Mouse (Mus musculus): ENCODE results near the gene Ddi2.
A peak's percentile ranks its signal among the peaks of the same experiment; 100 is the strongest.

The Ddi2 gene

DNA sequence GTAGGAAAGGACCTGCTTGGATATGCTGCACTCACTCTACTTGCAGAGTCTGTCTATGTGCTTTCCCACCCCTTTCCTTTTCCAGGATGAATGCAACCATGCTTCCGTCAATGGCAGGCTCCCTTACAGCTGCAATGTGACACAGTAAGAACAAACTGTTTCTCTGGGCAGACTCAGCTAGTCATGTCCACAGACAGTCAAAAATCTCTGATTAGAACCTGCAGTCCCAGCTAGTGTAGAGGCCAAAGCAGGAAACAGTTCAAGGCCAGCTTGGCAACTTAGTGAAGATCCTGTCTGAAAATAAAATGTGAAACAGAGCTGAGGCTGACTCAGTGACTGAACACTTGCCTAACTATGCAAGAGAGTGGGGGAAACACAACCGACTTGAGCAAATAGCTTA lies 18.6 kb downstream of the Ddi2 start:
- DNase-seq (ENCODE audit: low spot score in 2 of 2), result no peak

DNA sequence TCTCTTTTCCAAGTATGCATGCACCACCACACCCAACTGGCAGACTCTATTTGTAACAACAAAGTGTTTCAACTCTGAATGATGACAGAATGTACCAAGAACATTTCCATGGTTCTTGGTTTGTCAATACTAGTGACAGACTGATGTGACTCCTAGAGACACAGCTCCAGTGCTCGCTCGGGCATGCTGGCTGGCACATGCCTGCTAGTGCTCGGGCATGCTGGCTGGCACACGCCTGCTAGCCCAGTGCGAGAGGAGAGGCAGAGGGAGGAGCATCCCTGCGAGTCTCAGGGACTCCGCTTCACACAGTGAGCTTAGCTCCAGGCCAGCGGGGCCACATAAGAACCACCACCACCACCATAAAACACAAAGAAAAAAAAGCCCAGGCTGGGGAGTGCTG lies 28.5 kb downstream of the Ddi2 start:
- no peak for DNase-seq (ENCODE audit: low spot score in 2 of 2)

DNA sequence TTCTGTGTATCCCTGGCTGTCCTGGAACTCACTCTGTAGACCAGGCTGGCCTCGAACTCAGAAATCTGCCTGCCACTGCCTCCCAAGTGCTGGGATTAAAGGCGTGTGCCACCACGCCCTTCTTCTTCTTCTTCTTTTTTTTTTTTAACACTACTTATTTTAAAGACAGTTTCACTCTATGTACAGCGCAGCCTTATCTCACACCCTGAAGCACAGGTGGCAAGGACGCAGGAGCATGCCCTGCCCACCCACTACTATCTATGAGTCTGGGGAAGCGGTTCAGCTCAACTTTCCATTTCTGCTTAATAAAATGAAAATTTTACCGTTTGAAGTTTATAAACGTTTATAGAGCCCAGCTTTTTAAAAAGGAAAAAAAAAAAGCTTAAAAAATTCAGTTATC lies 34.7 kb downstream of the Ddi2 start:
- no peak for DNase-seq (ENCODE audit: low spot score in 2 of 2)

DNA sequence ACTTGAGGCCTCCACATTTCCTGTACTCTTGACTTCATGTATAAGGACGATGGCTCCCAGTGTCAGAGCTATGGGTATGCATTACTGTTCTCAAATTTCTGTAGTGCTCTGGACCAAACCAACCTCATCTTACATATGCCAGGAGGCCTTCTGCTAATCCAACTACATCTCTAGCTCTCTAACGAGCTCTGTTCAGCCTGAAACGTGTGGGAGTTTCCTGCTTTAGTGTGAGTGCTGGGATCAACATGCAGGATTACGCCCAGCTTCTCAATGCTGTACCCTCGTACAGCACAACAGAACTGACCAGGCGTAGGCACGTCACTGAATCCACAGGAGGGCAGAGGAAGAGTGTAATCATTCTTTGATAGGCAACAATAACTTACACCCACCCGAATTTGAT lies 36.7 kb downstream of the Ddi2 start:
- no peak for DNase-seq (ENCODE audit: low spot score in 2 of 2)

DNA sequence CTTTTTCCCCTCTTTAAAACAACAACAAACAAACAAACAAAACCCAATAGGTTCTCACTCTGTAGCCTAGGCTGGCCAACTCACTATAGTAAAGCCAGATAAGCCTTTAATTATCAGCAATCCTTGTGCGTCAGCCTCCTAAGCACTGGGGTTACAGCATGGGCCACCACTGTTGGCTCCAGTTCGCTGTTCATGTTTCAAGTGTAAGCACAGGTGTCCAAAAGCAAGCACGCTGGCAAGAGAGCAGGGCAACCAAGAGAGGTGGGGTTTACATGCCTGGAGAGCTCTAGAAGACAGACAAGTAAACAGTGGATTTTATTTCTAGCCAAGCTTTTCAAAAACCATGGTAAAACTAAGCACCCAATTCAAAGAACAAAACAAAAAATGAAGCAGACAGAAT lies 37.1 kb downstream of the Ddi2 start:
- DNase-seq (ENCODE audit: low spot score in 2 of 2), result no peak

DNA sequence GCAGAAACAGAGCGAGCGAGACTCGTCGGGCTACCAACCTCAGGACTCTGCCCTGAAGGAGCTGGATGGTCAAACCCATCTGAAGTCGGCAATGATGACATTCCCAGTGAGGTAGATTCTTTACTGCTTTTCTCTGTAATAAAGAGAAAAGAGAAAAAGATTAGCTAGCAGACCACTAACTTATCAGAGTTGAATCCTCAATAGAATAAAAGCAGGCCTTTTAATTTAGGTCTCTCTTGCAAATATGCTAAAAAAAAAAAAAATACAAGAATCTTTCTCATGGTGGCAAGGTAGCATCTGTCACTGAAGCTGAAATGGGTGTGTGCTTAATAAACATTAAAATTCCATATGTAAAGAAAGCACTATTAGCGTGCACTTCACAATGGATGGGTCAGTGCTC lies 37.7 kb downstream of the Ddi2 start, which contains the start of gene Rsc1a1:
TSS of gene Rsc1a1 (minus strand) at position 101 of the 400 bp plus-strand sequence.
- no peak for DNase-seq (ENCODE audit: low spot score in 2 of 2)

DNA sequence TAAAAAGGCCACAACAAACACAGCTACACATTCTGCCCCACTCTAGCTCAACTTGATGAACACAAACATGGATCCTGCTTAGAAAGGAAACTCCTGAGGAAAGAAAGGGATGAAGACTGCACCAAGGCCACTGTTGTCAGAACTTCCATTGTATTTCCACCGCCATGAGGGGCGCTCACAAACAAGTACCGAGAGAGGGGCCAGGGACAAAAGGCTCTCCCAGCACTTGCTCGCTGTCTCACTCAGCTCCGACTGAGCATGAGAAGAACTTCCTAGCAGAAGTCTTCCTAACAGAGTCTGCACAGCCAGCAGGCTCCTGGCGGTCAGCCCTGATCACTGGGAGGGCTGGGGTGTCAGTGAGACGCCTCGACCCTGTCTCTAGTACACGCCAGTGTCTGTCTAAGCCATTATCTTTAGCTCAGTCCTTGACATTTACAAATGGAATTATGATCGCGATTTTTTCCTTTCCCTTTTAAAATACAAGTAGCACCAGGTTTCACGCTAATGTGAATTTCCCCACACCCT lies 40.5 kb downstream of the Ddi2 start:
- DNase-seq (ENCODE audit: low spot score in 2 of 2), result no peak

DNA sequence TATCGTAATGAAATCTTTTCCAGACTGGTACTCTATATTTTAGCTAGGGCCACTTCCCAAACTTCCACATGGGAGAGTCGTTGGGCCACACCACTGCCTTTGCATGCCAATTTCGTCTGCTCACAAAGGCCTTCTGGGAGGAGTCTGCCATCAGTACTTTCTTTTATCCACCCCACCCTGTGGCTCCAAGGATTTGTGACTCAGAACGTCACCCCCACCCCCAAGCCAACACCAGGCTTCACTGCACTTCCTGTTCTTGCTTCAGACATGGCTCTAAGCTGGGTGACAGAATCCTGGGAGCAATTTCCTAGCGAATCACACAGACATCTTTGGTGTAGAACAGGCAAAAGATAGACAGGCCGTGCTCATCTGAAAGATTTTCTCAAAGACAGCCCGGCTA lies 41.5 kb downstream of the Ddi2 start:
- DNase-seq (ENCODE audit: low spot score in 2 of 2), result no peak

DNA sequence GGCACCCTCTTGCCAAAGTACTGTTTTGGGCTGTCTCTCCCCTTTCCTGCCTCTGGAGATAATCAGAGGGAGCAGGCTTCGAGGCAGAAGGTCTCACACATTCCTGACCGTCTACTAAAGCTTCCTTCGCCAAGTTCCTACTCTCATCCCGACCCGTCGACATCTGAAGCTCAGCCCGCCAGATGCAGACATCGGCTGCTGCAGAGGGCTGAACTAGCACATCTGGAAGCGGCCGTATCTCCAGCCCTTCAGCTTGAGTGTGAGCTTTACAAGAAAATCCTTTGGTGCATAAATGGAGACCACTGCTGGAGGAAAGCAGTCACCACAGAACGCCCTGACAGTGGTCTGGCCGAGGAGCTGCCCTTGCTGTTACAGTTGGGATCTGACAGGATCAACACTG lies 42.3 kb downstream of the Ddi2 start:
- no peak for DNase-seq (ENCODE audit: low spot score in 2 of 2)

DNA sequence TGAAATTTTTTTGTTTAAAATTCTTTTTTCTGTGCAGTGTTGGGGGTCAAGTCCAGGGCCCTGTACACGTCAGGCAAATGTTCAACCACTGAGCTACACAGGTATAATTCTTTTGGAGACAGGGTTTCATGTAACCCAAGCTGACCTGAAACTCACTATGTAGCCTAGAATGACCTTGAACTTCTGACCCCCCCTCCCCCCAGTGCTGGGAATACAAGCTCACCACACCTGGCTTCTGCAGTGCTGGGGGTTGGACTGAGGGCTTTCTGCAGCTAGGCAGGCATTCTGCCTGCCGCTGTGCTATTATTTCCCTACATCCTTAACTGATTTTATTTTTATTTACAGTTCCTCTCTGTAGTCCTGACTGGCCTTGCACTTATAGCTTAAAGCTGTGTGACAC lies 44.2 kb downstream of the Ddi2 start:
- no peak for DNase-seq (ENCODE audit: low spot score in 2 of 2)

DNA sequence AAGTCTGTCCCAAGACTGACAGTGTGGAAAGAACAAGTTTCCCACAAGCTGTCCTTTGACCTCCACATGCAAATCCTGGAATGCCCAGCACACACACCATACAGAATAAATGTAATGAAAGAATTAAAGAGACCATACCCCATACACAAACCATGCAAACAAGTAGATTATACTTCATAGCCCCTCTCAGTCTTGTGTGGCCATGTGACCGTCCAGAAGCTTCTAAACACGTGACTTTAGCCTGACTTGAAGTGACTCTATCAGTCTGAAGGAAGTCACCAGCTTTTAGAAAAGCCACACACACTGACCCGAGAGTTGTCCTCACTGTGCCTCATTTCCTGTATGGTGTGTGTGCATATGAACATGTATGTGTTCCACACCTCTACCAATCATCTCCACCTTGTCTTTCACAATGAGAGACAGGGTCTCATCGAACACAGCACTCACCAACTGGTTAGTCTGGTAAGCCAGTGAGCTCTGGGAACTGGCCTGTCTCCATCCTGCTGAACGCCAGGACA lies 46.7 kb downstream of the Ddi2 start:
- no peak for DNase-seq (ENCODE audit: low spot score in 2 of 2)

DNA sequence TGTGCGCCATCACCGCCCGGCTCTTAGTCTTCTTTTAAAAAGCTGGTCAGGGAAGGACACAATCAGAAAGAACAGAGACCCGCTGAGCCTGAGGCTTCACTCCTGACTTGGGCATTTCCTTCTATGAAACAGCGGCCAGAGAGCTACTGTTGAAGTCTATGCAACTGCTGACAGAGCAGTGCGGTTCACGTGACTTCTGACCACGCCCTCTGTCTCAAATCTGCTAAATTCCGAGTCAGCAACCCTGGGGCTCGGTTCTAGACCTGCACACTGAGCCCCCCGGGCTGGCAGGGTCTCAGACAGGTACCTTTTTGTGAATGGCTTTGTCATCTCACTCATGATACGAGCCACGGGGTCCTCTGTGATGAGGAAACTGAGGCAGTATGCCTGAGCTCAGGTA lies 50.9 kb downstream of the Ddi2 start:
- DNase-seq (ENCODE audit: low spot score in 2 of 2), result no peak

DNA sequence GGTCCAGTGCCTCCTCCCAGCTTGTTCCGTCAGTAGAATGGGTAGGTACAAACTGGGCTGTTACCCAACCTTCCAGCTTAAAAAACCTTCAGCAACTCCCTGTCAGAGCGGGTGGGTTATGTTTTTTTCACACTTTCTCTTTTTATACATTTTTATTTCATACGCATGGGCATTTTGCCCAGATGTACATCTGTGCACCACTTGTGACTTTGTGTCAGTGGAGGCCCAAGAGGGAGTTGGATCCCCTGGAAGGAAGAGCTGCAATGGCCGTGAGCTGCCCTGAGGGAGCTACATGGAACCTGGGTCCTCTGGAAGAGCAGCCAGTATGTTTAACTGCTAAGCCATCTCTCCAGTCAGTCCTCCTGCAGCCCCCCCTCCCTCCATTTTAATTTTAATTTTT lies 51.8 kb downstream of the Ddi2 start:
- DNase-seq (ENCODE audit: low spot score in 2 of 2), result no peak

DNA sequence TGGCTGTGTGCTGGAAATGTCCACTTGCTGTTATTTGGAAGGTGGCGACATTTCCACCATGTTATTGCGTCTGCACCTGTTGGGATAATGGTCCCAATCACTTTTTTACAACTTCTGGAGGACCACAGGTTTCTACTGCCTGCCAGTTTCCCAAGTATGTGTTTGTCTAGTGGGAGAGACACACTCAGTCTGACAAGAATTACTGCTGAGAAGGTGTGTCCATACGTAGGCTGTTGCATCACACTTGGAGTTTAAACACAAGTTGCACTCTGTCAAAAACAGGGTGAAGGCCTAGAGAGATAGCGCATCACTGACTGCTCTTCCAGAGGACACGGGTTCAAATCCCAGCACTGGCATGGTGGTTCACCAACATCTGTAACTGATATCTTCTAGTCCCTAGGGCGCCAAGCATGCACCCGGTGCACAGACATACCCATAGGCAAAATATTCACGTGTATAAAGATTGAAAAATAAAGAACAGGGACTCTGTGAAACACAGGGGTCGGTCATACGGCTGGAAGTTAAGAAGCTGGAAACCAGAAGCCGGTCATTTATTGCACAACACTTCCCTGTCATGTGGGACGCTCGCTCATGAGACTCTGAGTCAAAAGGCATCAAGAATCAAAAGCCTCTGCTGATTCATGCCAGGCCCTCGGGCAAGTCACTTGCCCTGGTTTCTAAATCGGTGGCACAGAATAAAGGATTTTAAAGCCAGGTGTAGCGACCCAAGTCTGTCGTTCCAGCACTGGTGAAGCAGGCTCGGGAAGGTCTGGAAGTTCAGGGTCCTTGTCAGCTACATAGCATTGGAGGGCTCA lies 53.1 kb downstream of the Ddi2 start:
- DNase-seq (ENCODE audit: low spot score in 2 of 2), result no peak

DNA sequence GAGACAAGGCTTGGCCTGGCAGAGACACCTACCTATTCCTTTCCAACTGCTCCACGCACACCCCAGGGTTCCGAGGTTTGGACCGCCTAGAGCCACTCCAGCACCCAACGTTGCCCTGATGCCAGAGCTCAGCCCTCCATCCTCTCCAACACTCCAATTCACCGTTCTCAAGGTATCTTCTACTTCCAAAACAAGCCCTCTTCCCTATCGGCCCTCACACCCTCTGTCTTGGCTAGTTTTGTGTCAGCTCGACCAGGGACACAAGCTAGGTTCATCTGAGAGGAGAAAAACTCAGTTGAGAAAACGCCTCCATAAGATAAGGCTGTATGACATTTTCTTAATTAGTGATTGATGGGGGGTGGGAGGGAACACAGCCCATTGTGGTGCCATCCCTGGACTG lies 58.4 kb downstream of the Ddi2 start, which contains the start of gene Plekhm2:
TSS of gene Plekhm2 (minus strand) at position 101 of the 400 bp plus-strand sequence.
- no peak for DNase-seq (ENCODE audit: low spot score in 2 of 2)

DNA sequence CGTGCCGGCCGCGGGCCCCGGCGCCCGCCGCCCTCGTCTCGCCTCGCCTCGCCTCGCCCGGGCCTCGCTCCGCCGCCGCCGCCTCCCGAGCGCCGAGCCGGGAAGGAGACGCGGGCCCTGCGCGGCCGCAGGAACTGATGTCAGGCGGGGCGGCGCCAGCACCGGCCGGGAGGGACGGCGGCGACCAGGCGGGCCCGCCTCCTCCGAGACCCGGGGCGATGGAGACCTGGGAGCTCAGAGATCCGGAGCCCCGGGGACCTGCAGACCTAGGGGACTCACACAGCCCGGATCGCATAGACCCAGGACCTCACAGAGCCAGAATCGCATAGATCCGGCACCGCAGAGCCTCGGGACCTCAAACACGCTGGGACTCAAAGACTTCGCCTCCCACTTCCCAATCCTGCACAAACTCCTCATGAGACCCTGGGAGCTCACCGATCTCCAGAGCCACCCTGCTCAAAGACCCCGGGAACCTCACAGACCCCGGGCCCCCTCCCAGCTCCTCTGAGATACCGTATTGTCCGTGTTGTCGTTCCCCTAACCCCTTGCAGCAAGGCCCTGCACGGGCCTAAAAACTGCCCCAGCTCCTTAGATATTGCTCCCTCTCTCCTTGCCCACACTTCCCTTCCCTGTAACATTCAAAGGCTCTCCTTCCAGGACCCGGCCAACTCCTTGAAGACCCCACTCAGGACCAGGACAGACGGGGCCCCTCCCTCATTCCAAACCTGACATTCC lies 59.0 kb downstream of the Ddi2 start:
- DNase-seq (ENCODE audit: low spot score in 2 of 2), result peak; percentile 41 to 55

DNA sequence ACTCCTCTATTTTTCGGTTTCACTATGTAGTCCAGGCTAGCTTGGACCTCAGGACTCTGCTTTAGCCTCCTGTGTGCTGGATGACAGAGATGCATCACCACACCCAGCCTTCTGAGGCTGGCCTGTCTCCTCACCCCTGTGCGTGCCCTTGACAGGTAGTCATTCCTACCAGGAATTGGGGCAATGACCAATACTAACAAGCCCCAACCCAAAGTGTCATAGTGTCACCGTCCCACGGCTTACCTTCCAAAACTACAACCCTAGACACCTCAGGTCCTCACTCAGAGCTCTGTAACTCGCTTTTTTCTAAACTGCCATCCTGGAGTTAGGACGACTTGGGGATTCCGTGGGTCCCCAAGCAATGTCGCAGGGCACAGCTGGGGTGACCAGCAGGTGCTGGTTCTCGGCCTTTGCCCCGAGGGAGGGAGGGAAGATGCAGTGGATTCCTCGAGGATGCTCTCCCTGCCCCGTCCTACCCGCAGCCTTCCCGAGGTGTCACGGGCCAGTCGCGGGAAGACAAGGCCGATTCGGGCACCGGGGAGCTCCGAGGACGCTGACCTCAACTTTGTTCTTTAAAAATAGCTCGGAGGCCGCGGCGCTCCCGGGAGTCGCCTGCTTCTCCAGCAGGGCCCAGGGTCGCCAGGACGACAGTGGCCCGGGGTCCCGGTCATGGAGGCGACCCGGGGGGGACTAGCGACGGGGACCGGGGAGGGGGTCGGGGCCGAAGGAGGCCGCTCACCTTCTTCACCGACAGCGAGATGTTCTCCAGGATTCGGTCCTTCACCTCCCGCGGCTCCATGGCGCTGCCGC lies 59.9 kb downstream of the Ddi2 start:
- DNase-seq (ENCODE audit: low spot score in 2 of 2), result no peak

DNA sequence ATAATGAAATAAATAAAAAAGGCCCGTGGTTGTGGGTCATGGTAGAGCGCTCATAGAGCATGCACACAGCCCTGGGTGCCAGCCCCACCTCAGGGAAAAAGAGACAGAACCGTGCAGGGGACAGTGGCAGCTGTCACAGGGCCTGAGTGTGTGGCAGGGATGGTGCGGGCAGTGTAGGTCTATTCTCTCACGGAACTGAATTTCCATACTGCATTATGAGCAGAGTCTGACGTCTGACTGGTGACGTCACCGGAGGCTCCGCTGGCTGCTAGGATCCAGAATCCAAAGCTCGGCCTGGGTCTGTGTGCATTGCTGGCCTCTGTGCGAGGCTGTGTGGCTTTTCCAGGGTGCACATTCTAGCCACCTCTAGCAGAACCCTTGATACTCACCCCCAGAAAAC lies 62.3 kb downstream of the Ddi2 start:
- DNase-seq (ENCODE audit: low spot score in 2 of 2), result no peak

DNA sequence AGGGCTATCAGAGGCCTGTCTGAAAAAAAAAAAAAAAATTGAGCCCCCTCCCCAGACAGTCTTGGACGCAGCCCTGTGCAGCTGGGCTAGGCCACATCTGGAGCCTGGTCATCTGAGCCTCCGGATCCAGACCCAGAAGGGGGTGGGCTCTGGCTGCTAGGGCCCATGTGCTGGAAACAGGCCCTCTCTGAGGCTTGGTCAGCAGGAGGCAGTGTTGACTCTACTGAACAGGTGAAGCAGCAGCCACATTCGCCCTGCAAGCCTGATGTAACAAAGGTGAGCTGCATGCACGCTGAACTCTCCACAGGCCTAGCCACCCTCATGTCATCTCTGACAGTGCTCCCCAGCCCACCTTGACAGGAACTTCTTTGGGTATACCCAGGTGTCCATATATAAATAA lies 63.5 kb downstream of the Ddi2 start:
- DNase-seq (ENCODE audit: low spot score in 2 of 2), result no peak

DNA sequence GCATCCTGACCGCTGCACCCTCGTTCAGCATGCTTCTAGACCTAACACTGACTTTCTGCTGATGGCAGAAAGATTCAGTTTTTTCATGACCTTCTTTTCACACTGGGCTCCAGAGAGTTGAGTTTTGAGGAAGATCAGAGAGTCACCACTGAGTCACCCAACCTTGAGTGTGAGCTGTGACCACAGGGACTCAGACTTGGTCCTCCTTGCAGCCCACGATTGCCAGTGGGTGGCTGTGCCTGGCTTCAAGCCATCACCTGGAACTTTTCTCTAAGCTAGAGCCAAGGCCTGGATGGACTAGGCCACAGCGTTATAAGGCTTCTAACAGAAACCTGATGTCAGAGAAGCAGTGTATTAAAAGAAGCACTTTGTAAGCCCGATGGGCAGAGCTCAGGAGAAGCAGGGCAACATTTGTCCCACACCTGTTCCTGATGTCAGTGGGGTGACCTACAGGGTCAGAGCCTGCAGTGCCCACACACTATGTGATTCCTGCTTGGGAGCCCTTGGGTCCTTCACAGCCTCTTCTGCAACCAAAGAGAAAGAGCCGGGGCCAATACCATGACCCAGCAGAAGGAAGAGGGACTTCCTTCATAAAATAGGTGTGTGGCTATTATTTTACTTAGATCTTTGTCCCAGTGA lies 64.3 kb downstream of the Ddi2 start:
- no peak for DNase-seq (ENCODE audit: low spot score in 2 of 2)

DNA sequence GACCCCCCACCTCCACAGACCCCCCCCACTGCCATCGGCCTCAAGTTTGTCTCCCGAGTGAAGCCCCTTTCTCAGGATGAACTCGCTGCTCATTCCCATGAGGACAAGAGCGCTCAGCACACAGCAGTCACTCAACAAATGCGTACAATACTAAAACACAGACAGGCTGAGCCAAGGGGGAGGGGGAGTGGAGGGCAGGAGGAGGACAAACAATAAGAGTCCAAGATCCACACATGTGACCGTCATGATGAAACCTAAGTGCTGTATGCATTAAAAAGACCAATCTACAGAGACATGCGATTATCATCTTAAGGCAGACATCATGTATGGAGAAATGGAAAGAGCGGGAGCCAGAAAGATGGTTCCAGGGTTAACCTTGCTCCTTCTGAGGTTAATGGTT lies 66.3 kb downstream of the Ddi2 start:
- DNase-seq (ENCODE audit: low spot score in 2 of 2), result no peak
